Mouse (Mus musculus) CH12.LX (cell line): ENCODE results near the gene Mrps12. TPM values are rescaled to one million over a fixed set of nuclear protein-coding genes. Genes with fewer than 3 reads are reported as not detected.

Experiments used
- DNase-seq: peaks from one replicate; pipeline ENCODE4 v3.0.0-alpha.2; 2013; ENCODE audit errors: extremely low read depth
- H3K27ac ChIP-seq: 2 replicates; pipeline ENCODE4 v1.5.1; 2012; ENCODE audit warnings: low read depth, mild to moderate bottlenecking, control low read depth, moderate library complexity; ENCODE audit not compliant: insufficient read depth
- H3K27me3 ChIP-seq: replicated peaks from 2 replicates; pipeline ENCODE3; 2012; ENCODE audit warnings: inconsistent platforms
- H3K36me3 ChIP-seq, 2 experiments: replicated peaks in 1 of 2; 2 replicates each; pipeline versions ENCODE3 to v1.6.1; 2012; ENCODE audit warnings: inconsistent platforms in 1 of 2, low read length in 1 of 2, mild to moderate bottlenecking in 1 of 2, mixed read lengths in 1 of 2, moderate library complexity in 1 of 2; ENCODE audit not compliant: control insufficient read depth in 1 of 2, insufficient read depth in 1 of 2
- H3K4me1 ChIP-seq, 2 experiments: 2 replicates each; pipeline ENCODE4 v1.6.1; 2012; ENCODE audit warnings: inconsistent platforms in 1 of 2, moderate library complexity in 1 of 2; ENCODE audit not compliant: insufficient read depth in 2 of 2, control insufficient read depth in 1 of 2
- H3K4me2 ChIP-seq: 2 replicates; pipeline ENCODE4 v1.6.1; 2012; ENCODE audit warnings: low read depth, mild to moderate bottlenecking, control low read depth; ENCODE audit not compliant: poor library complexity, insufficient read depth, severe bottlenecking
- H3K4me3 ChIP-seq, 3 experiments: fragments of 150-350 bp in 1 of 3; sonication (generic) in 1 of 3; replicated peaks in 1 of 3; 2 replicates each; pipeline versions ENCODE3 to v1.5.1; 2011 to 2012; ENCODE audit warnings: low read depth in 2 of 3, low read length in 2 of 3, mild to moderate bottlenecking in 2 of 3, moderate library complexity in 2 of 3, control low read depth in 1 of 3, improper control_type of control experiment in 1 of 3, inconsistent platforms in 1 of 3, mixed read lengths in 1 of 3; ENCODE audit not compliant: poor library complexity in 1 of 3
- H3K79me2 ChIP-seq: replicated peaks from 2 replicates; pipeline ENCODE4 v1.6.1; 2012; ENCODE audit warnings: mild to moderate bottlenecking, moderate library complexity; ENCODE audit not compliant: control insufficient read depth, poor library complexity, insufficient read depth, severe bottlenecking; ENCODE audit errors: extremely low read depth
- H3K9ac ChIP-seq: 2 replicates; pipeline ENCODE4 v1.6.1; 2012; ENCODE audit warnings: low read depth, mild to moderate bottlenecking, control low read depth, moderate library complexity; ENCODE audit not compliant: insufficient read depth
- H3K9me3 ChIP-seq: replicated peaks from 2 replicates; pipeline ENCODE3; 2012; ENCODE audit warnings: low read length, inconsistent platforms, mixed read lengths
- BHLHE40 ChIP-seq: IDR thresholded peaks from 2 replicates; pipeline ENCODE4 v1.6.1; 2011; ENCODE audit warnings: mild to moderate bottlenecking, low read depth, low read length, improper control_type of control experiment
- CHD1 ChIP-seq: IDR thresholded peaks from 2 replicates; pipeline ENCODE4 v1.6.1; 2012; ENCODE audit warnings: low read depth, low read length, improper control_type of control experiment, inconsistent platforms
- CTCF ChIP-seq, 2 experiments: IDR thresholded peaks in 1 of 2; conservative IDR thresholded peaks in 1 of 2; 2 replicates each; pipeline ENCODE4 v1.5.1; 2011 to 2012; ENCODE audit warnings: low read depth in 2 of 2, low read length in 2 of 2, improper control_type of control experiment in 1 of 2, inconsistent platforms in 1 of 2, mild to moderate bottlenecking in 1 of 2, moderate library complexity in 1 of 2
- ELF1 ChIP-seq: IDR thresholded peaks from 2 replicates; pipeline ENCODE4 v1.6.1; 2014; ENCODE audit warnings: low read depth, mild to moderate bottlenecking, inconsistent platforms, low read length, improper control_type of control experiment
- EP300 ChIP-seq: IDR thresholded peaks from 2 replicates; pipeline ENCODE4 v1.6.1; 2011; ENCODE audit warnings: low read length, improper control_type of control experiment
- ETS1 ChIP-seq: conservative IDR thresholded peaks from 2 replicates; pipeline ENCODE4 v1.6.1; 2012; ENCODE audit warnings: low read depth, mild to moderate bottlenecking, inconsistent platforms, low read length, improper control_type of control experiment, moderate library complexity
- GABPA ChIP-seq: IDR thresholded peaks from 2 replicates; pipeline ENCODE4 v1.6.1; 2012; ENCODE audit warnings: low read depth, low read length, improper control_type of control experiment, inconsistent platforms; ENCODE audit not compliant: insufficient replicate concordance
- KAT2A ChIP-seq: IDR thresholded peaks from 2 replicates; pipeline ENCODE4 v1.6.1; 2012; ENCODE audit warnings: low read length, improper control_type of control experiment, inconsistent platforms; ENCODE audit not compliant: insufficient replicate concordance
- MAZ ChIP-seq: IDR thresholded peaks from 2 replicates; pipeline ENCODE4 v1.6.1; 2012; ENCODE audit warnings: low read depth, mild to moderate bottlenecking, inconsistent platforms, low read length, improper control_type of control experiment, moderate library complexity
- MEF2A ChIP-seq: IDR thresholded peaks from 2 replicates; pipeline ENCODE4 v1.6.1; 2014; ENCODE audit warnings: low read depth, mild to moderate bottlenecking, inconsistent platforms, low read length, improper control_type of control experiment, borderline replicate concordance
- NELFE ChIP-seq: IDR thresholded peaks from 2 replicates; pipeline ENCODE4 v1.6.1; 2011; ENCODE audit warnings: low read depth, low read length, improper control_type of control experiment
- NRF1 ChIP-seq: IDR thresholded peaks from 2 replicates; pipeline ENCODE4 v1.6.1; 2014; ENCODE audit warnings: low read depth, mild to moderate bottlenecking, inconsistent platforms, low read length, improper control_type of control experiment, moderate library complexity
- PAX5 ChIP-seq: IDR thresholded peaks from 2 replicates; pipeline ENCODE4 v1.6.1; 2012; ENCODE audit warnings: low read length, inconsistent platforms, mixed read lengths
- POLR2A ChIP-seq: IDR thresholded peaks from 2 replicates; pipeline ENCODE4 v1.6.1; 2011; ENCODE audit warnings: low read depth, mild to moderate bottlenecking, improper control_type of control experiment, low read length
- POLR2AphosphoS2 ChIP-seq: IDR thresholded peaks from 2 replicates; pipeline ENCODE4 v1.6.1; 2011; ENCODE audit warnings: low read depth, low read length, improper control_type of control experiment
- RCOR1 ChIP-seq: conservative IDR thresholded peaks from 2 replicates; pipeline ENCODE4 v1.6.1; 2012; ENCODE audit warnings: low read depth, mild to moderate bottlenecking, inconsistent platforms, low read length, improper control_type of control experiment
- USF1 ChIP-seq: IDR thresholded peaks from 2 replicates; pipeline ENCODE4 v1.6.1; 2014; ENCODE audit warnings: low read depth, mild to moderate bottlenecking, inconsistent platforms, low read length, improper control_type of control experiment
- ZNF384 ChIP-seq: IDR thresholded peaks from 2 replicates; pipeline ENCODE4 v1.6.1; 2012; ENCODE audit warnings: low read depth, low read length, improper control_type of control experiment, inconsistent platforms
- dilution Hi-C: fragments of 300-500 bp; cut with MboI; formaldehyde crosslinking; loops from 2 replicates; pipeline ENCODE4 v1.14.3; 2020; ENCODE audit warnings: low sequenced_read_pairs; ENCODE audit not compliant: extremely low pct_unique_long_range_greater_than_20kb, extremely low pct_ligation_motif_present
- in situ Hi-C: fragments of 300-500 bp; cut with MboI; formaldehyde crosslinking; loops from 3 replicates; pipeline ENCODE4 v1.14.3; 2019; ENCODE audit warnings: low sequenced_read_pairs, low pct_ligation_motif_present, low pct_unique_long_range_greater_than_20kb, mixed read lengths
- polyA plus RNA-seq: library from polyadenylated mRNA; unstranded; fragments of >175 nt; gene quantifications from 2 replicates; pipeline ENCODE4 v1.2.1, GENCODE M21; 2012; ENCODE audit warnings: low read depth; ENCODE audit not compliant: insufficient read length
- total RNA-seq, 2 experiments: library from RNA; depleted of rRNA; stranded (reverse); fragments of 300-350 nt in 1 of 2; fragments of >200 nt in 1 of 2; gene quantifications; 2 replicates each; pipeline ENCODE4 v1.2.3; 2012 to 2014

The Mrps12 gene
- total and polyA plus RNA-seq, 3 experiments: 66.0 to 112 (median 91.6) TPM

DNA sequence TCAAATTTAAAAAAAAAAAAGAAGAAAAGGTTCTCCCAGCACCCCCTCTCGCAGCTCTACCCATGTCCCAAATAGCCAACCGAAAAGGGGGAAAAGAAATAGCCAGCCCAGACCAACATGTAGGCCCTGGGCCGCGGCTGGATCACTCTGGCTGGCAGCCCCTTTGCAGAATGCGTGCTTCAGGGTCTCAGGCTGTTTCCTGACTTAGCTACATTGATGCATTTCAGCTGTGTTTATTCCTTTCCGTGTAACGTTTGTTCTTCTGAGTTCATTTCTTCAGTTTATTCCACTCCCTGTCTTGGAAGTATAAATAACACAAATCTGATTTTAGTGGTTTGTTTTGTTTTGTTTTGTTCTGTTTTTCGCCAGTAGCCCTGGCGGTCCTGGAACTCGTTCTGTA is 23.9 kb downstream of the Mrps12 start:
- H3K4me3 ChIP-seq: no peak overlapping the region
- H3K27ac ChIP-seq: no peak overlapping the region
- no peaks in the 10 kb centered on the region for H3K36me3 ChIP-seq
- in situ Hi-C loops (no loop called here), dilution Hi-C loops (no loop called here)
- no peak overlapping the region for H3K4me2 ChIP-seq
- H3K79me2 ChIP-seq: no peaks in the 10 kb centered on the region
- H3K9me3 ChIP-seq: no peaks in the 10 kb centered on the region
- TF ChIP-seq POLR2AphosphoS2: no peak
- TF ChIP-seq USF1: no peak
- no peak for TF ChIP-seq BHLHE40
- TF ChIP-seq RCOR1: no peak
- no peak for TF ChIP-seq PAX5
- TF ChIP-seq CHD1: no peak
- no peak for TF ChIP-seq ELF1
- TF ChIP-seq MAZ: no peak
- no peak for TF ChIP-seq ZNF384
- no peak overlapping the region for H3K9ac ChIP-seq
- peaks cover 2 to 14% of the 10 kb centered on the region in 2 experiments; a peak in 2 of 4 replicates for H3K4me1 ChIP-seq
- no peak for DNase-seq
- H3K27me3 ChIP-seq: no peaks in the 10 kb centered on the region

DNA sequence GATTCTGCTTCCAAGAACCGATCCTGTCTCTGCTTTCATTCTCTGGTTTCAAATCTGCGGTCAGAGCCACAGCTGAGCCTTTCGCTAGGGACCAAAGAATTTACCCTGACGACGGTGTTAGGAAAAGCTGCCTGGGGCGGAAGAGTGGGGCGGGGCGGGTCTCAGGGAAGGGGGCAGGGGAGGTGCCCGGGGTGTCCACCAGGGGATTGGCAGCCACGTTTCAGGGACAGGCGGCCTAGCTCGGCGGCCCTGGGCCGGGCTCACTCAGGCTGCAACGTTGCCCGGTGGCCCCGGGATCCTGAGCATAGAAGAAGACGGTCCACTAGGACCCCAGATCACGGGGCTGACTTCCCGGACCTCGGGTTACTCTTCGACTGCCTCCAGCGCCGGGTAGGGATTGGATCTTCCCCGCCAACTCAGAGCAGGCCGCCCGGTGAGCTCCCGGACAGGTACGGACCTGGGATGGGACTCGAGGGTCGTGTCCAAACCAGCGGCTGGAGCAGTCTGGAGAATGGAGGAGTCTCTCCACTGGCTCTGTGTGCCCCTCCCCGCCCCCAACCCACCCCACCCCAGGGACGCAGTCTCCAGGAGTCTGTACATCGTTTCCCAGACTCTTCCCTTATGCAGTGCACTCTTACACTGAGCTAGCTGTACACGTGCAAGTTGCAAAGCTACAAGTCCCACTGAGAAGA is 24.9 kb downstream of the Mrps12 start, which contains the start of gene Fbxo17:
Fbxo17 (plus strand) TSS at position 215 of the 692 bp plus-strand sequence.
- TF ChIP-seq ETS1: no peak
- no peak for TF ChIP-seq POLR2A
- no peak for TF ChIP-seq MEF2A
- TF ChIP-seq CTCF (conservative IDR thresholded peaks at IDR 0.05 in 1 of 2, IDR thresholded peaks at IDR 0.05 in 1 of 2; ENCODE audit: low read depth in 2 of 2, low read length in 2 of 2): no peak
- TF ChIP-seq NRF1: no peak
- TF ChIP-seq, all 38 proteins: peak for 0
- Histone ChIP-seq H3K36me3 (no peaks in the 10 kb centered on the region), H3K9me3 (no peaks in the 10 kb centered on the region), H3K4me3 (no peak within 1 kb of the TSS), H3K79me2 (no peaks in the 10 kb centered on the region), H3K27ac (no peak within 1 kb of the TSS), H3K9ac (no peak within 1 kb of the TSS), H3K4me2 (0 out of 2 replicates have a peak within 1 kb of the TSS, but pooled peaks have one; percentile 6), H3K4me1 (peaks cover 2 to 14% of the 10 kb centered on the region in 2 experiments; a peak in 2 of 4 replicates), H3K27me3 (no peaks in the 10 kb centered on the region)
- no peak for DNase-seq
- dilution Hi-C loops: no loop called here
- in situ Hi-C loops: no loop called here

DNA sequence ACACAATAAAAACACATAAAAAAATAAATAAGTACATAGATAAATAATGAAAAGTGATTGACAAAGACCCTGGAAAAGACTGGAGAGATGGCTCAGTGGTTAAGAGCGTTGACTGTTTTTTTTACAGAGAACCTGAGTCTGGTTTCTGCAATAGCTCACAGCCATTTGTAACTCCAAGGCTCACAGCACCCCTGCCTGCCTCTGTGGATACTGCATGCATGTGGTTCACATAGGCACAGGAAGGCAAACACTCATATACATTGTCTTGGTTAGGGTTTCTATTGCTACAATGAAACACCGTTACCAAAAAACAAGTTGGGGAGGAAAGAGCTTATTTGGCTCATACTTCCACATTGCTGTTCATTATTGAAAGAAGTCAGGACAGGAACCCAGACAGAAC is 26.0 kb downstream of the Mrps12 start:
- Histone ChIP-seq H3K79me2 (no peaks in the 10 kb centered on the region), H3K4me3 (no peak overlapping the region), H3K4me2 (no peak overlapping the region), H3K36me3 (no peaks in the 10 kb centered on the region), H3K9me3 (no peaks in the 10 kb centered on the region), H3K27ac (no peak overlapping the region), H3K27me3 (no peaks in the 10 kb centered on the region), H3K9ac (no peak overlapping the region), H3K4me1 (peaks cover 2 to 14% of the 10 kb centered on the region in 2 experiments; a peak in 2 of 4 replicates)
- DNase-seq: no peak
- dilution Hi-C loops (no loop called here), in situ Hi-C loops (no loop called here)
- no peak for TF ChIP-seq NELFE
- TF ChIP-seq PAX5: no peak
- TF ChIP-seq KAT2A: no peak
- TF ChIP-seq CHD1: no peak
- TF ChIP-seq GABPA: no peak
- TF ChIP-seq EP300: no peak
- no peak for TF ChIP-seq ETS1
